Mouse (Mus musculus): Measurements from ENCODE around the gene Srpx. TPM values are rescaled to one million over a fixed set of nuclear protein-coding genes. Genes with fewer than 3 reads are reported as not detected.

Srpx gene
- total RNA-seq (2022), result under 1 TPM in 3 of 4 experiments, not detected in 1; 0.35 to 0.70 (median 0.64) TPM

- no peak for DNase-seq (ENCODE audit: low spot score in 2 of 2)
These were observed at the start of gene Srpx for GRCm38 (mm10) chrX:10117065-10117719. Srpx (minus strand) TSS chrX:10117709.

DNA sequence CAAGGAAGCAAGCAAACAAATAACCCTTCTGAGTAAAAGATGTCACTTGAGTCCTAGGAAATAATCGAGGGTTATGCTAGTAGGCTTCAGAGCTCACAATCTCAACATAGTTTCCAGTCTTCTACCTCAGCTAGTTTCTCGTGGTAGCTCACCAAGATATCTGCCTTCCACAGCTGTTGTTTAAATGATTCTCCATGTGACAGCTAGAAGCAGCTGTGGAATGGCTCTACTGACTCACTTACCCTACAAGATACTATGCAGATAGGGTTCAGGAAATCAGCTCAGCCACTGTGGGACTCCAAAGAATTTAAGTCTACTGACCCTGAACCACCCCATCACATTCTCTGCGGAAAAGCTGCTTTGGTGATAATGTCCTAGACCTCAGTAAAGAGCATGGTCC, 34.9 kb upstream of the Srpx start:
- no peak for DNase-seq (ENCODE audit: low spot score in 2 of 2)

- DNase-seq (ENCODE audit: low spot score in 2 of 2), result peak in 1 of 2 experiments; percentile 7
These were observed 1.7 kb downstream of the Srpx start for GRCm38 (mm10) chrX:10115780-10116179.

- DNase-seq (ENCODE audit: low spot score in 2 of 2), result no peak
These were observed 6.8 kb downstream of the Srpx start for GRCm38 (mm10) chrX:10110736-10111135.

GRCm38 (mm10) chrX:10108558-10108957, 9.0 kb downstream of the Srpx start:
- DNase-seq (ENCODE audit: low spot score in 2 of 2), result no peak

DNA sequence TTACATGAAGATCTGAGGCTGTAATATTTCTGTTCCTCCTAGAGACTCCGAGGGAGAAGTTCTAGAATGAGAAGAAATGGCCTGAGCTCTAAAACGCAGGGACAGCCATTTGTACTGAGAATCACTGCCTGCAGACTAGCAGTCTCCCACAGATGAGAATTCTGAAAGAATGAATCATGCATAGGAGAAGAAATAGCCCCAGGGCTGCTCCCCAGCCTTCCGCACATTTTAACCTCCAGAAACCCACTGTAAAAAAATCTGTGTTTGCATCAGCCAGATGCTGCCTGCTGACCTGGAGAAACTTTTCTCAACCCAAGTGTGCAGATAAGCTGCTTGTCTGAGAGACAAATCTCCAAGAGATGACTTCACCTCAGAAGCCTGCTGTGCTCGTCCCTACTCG, 12.0 kb downstream of the Srpx start:
- DNase-seq (ENCODE audit: low spot score in 2 of 2), result no peak

DNA sequence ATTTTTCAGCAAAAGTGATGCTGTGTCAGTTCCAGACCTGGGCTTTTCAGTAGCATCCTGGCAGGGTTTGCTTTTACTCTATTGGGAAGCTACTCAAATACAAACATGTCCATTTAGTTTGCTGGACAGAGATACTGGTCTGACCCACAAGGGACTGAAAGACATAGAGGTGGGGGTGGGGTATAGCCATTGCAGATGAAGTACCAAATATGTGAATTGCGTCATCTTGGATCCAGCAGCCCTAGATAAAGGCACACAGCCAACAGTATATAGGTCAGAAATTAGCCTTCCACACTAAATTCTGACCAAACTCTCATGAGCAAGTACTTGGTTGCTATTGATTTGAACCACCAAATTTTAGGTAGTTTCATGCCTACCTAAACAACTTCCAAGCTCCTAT, 14.8 kb downstream of the Srpx start:
- DNase-seq (ENCODE audit: low spot score in 2 of 2), result no peak

DNA sequence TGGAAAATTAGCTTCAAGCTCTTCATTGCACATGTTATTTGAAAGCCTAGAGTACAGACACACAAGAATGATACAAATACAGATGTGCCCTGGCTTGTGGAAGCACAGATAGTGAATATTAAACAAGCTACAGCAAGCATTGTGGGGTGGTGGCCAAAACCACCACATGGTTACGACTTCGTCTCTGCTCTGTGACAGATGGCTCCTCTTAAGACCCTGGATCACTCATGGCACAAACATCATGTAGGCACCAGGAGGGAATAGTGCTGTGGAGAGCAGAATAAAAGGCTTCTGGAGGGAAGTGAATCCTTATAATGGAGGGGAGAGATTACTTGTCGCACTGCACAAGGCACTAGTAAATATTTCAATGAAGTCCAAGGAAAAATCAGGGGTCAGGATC, 21.7 kb downstream of the Srpx start:
- peak in 1 of 2 experiments; percentile 5 for DNase-seq (ENCODE audit: low spot score in 2 of 2)

- DNase-seq (ENCODE audit: low spot score in 2 of 2), result no peak
These were observed 37.1 kb downstream of the Srpx start for GRCm38 (mm10) chrX:10080385-10080784.

DNA sequence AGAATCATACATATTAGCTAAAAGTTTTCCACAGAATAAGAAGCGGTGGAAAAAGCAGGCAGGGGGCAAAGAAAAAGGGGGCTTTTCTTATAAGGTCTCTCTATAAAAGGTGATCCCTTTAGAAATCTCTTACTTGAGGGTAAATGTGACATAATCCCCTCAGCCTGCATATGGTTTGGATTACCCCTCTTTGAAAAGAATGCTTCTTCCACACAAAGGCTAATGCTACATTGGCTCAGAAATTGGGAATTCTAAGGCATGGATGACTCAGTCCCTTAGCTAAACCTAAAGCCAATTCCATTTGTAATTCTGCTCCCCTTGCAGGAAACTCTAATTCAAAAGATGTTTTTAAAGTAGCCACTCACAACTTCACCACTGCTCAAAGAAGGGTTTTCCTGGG, 37.5 kb downstream of the Srpx start:
- no peak for DNase-seq (ENCODE audit: low spot score in 2 of 2)

- no peak for DNase-seq (ENCODE audit: low spot score in 2 of 2)
These were observed 43.5 kb downstream of the Srpx start for GRCm38 (mm10) chrX:10073966-10074365.

- DNase-seq (ENCODE audit: low spot score in 2 of 2), result no peak
These were observed 46.0 kb downstream of the Srpx start for GRCm38 (mm10) chrX:10071529-10071928.

DNA sequence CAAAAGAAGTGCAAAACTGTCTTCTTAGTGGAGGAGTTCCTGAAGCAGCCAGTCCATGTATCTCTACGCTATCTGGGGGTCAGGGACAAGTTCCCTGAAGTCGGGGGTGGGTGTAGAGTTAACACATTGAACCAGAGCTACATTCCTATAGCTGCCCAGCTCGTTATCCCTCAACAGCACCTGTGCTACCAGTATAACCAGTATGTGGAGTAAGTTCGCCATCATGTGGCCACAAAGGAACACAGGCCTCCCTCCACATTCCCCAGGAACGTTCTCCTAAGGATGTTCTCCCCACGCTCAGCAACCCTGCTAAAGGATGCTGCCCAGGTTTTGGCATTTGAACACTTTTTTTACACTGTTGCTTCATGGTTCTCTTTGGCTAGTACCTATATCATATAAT, 46.8 kb downstream of the Srpx start:
- DNase-seq (ENCODE audit: low spot score in 2 of 2), result peak; percentile 12 to 25

GRCm38 (mm10) chrX:10069405-10069804, 48.1 kb downstream of the Srpx start:
- DNase-seq (ENCODE audit: low spot score in 2 of 2), result no peak

DNA sequence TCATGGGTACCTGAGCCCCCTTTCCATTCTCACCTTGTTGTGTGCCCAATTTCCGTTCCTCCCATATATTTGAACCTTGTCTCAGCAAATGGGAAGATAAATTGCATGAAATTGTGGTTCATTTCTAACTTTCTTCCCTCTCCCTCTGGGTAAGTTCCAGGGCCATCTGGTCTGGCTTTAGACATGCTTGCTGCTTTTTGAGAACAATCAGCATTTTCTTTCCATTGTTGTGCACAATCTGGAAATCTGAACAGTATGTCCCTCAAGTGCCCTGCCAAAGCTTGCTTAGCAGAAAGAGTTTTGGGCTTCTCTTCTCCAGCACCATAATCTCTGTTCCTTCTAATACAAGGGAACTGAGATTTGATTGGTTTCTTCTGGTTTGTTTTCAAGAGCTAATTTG, 53.7 kb downstream of the Srpx start:
- peak in 1 of 2 experiments; percentile 9 for DNase-seq (ENCODE audit: low spot score in 2 of 2)

DNA sequence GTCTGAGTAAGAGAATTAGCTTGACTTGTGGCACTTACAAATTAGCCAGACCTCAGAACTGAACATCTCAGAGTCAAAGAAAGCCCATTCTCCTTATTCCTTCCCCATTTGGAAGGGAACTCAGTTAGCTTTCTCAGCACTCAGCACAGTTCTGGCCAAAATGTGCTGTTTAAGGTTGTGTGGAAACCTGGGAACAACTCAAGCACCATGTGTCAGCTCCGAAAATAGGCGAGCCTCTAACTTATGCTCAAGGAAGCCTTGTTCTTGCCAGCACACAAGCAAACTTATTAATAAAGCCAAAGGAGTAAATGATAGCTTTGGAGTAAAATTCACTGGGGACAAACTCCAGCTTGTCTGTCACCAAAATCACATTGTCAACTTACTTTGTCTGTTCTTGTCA, 54.1 kb downstream of the Srpx start:
- no peak for DNase-seq (ENCODE audit: low spot score in 2 of 2)

- no peak for DNase-seq (ENCODE audit: low spot score in 2 of 2)
These were observed 55.3 kb downstream of the Srpx start for GRCm38 (mm10) chrX:10062201-10062600.

DNA sequence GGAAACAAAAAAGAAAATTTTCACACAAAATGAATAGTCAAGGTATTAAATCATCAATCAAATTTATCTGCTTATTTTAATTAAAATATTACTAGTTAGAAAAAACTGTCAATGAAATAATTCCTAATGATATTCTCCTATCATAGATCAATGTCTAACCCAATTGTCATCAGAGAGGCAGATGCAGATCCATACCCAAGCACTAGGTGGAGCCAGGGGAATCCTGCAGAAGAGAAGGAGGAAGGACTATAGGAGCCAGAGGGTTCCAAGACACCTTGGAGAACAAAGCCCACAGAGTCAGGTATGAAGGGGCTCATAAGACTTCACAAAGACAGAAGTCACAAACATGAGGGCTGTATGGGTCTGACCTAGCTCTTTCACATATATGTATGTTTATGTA, 82.8 kb downstream of the Srpx start:
- no peak for DNase-seq (ENCODE audit: low spot score in 2 of 2)

GRCm38 (mm10) chrX:10010202-10010601, 107.3 kb downstream of the Srpx start:
- no peak for DNase-seq (ENCODE audit: low spot score in 2 of 2)

DNA sequence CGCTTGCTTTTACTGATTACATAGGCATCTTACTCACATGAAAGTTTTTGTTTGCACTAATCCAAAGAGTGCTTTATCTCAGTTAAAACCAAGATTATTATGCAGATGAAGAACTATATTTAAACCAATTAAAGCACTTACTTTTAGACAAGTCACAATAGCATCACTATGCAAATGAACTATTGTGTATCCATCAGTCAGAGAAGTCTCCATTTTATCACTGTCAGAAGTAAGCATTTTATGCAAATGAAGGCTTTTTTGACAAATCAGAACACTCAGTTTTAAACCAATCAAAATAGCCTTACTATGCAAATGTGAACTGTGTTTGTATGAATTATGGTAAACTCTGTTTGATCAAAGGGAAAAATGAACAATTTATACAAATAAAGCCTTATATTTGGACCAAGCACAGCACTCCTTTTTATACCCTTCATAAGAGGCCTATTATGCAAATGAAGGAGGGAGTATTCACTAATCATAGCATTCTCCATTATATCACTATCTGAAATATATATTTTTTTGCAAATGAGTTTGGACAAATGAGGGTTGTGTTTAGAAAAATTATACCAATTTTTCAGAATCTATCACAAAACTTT, 109.7 kb downstream of the Srpx start:
- DNase-seq (ENCODE audit: low spot score in 2 of 2), result no peak

- DNase-seq (ENCODE audit: low spot score in 2 of 2), result no peak
These were observed 111.6 kb downstream of the Srpx start for GRCm38 (mm10) chrX:10005946-10006345.

DNA sequence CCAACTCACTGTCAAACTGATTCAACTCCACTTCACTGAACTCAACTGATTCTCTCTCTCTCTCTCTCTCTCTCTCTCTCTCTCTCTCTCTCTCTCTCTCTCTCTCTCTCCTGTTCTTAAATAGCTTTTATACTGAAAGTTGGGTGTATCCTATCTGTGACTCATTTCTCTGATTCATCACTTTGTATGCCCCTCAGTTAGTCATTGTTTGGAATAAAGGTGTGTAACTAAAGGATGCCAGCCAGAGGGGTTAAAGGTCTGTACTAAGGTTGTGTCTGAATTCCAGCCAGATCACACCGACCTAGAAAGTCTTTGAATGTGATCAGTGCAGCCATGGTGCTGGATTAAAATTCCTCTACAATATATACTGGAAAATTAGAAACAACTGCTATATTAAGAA, 116.8 kb downstream of the Srpx start:
- DNase-seq (ENCODE audit: low spot score in 2 of 2), result no peak

Measured in layer of hippocampus, adult 8-10 months (tissue).